Mouse (Mus musculus) spleen, embryonic (tissue): ENCODE results near the gene Unc79.

Experiments used
- CTCF ChIA-PET: fragments of 350-600 bp; sonication (Branson Sonifier 250); formaldehyde crosslinking; loops from one replicate; lab custom pipeline; 2022; lab: Charles Lee

Gene Unc79

DNA sequence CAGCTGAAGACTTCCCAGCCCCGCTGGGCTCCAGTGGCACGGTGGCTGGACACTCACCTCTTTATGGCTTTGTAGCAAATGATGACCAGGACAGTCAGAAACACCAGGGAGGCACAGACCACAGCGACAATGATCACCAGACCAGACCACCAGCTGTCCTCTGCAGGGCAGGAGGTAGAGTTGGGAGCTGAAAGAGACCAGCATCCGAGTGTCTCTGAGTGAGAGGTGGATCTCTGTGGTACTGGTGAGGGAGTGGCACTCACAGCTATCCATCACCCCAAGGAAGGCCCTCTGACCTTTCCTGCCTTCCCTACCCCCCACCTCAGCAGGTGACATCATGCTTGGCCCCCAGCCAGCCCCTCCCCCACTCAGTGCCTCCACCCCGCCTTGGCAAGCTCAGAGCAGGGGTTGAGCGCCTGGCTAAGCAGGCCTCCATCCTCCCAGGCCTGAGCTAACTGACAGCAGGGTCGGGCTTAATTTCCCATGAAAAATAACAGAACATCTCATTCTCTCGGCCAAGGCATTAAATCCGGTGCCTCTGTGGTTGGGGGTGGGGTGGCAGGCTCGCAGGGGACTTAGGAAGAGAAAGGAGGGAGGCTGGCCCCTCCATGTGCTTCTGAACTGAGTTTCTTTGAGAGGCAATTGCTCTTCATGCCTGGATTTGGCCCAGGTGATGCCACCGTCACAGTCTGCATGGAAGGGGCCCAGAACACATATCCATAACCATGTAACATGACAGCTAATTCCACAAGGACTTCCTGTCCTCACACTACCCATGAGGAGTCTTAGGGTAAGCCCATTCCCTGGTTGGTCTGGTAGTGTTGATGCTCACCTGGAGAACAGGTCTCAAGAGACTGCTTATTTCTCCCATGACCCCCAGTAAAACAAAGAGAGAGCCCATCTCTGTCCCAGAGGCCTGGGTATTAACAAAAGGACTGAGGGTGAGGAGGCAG is 254.2 kb downstream of the Unc79 start:
- CTCF ChIA-PET = no interaction called here

DNA sequence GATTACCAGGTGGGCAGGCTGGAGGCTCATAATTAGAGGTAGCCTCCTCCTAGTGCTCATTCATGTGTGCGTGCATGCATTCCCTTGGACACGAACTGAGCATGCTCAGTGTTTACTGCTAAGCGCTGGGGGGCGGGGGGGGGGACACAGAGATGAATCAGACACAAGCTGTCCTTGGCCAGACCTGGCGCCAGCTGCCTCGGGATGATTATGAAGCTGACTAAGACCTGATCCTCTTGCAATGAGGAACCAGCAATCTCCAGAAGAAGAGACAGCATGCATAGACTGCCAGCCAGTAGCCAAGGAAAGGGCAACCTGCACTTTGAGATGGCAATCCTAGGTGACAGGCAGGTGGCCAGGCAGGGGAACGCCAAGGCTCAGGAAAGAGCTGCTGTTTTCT is 256.9 kb downstream of the Unc79 start:
- CTCF ChIA-PET = no interaction called here

DNA sequence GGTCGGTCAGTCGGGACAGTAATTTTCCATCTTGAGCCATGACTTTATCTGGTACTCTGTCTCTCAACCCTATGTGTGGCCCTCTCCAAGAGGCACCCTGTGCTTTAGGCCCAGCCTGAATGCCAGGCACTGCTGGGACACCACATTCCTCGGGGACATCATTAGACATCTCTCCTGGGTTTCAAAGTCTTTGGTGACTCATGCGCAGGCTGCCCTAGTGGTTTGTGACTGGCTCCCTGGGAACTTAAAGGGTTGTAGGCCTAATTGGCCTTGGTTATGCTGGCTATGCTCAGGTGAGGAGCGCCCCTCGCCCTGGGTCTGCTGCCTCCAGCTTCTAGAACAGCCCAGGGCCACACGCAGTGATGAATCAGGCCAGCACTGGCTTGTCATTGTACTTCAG is 260.9 kb downstream of the Unc79 start:
- CTCF ChIA-PET = no interaction called here

DNA sequence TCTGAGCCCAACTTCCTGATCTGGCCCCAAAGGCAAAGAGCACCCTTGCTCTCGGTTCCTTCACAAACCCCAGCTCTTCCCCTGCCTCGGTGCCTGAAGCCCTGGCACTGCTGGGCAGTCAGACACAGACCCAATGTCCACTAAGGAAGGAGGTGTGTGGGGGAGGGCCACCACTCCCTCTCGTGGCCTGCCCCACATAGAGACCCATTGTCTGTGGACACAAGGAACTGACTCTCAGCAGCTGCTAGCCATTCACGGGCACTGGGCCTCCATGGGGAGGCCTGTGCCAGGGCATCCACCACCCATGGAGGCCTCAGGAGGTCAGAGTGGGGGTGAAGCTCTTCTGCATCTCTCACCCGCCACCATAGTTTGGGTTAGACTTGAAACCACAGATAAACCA is 262.4 kb downstream of the Unc79 start:
- CTCF ChIA-PET = no interaction called here

DNA sequence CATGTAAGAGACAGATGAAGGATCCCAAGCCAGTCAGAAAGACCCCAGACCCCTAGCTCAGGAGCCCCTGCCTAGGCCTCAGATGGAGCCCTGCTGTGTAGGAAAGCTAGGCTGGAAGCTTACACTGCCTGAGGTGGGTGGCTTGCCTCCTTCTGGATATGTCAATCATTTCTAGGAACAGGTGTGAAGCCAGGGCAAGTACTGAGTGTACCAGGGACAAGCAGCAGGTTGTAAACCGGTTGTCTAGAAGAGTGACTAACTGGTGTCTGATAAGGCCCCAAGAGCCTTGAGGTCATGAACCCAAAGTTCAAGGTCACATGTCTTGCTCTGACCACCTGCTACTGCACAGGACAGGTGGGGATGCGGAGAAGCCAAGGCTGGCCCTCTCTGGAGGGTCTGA is 264.9 kb downstream of the Unc79 start:
- CTCF ChIA-PET = no interaction called here

DNA sequence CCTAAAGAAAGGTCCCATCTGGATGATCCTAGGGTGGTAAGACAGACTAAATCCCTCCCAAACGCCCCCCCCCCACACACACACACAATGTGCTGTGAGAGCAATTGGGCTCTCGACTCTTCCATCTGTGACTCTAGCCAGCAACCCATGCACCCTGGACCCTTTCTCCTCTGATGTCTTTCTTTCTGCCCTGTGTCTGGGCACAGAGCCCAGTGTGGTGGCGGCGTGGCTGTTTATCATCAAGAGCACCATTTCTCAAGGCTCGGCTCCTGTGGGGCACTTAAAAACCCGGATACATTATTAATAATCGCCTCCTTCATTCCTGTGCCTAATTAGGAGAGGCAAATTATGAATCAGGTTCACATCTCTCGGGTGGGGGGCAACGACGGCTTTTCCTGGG is 265.6 kb downstream of the Unc79 start:
- CTCF ChIA-PET = no interaction called here

DNA sequence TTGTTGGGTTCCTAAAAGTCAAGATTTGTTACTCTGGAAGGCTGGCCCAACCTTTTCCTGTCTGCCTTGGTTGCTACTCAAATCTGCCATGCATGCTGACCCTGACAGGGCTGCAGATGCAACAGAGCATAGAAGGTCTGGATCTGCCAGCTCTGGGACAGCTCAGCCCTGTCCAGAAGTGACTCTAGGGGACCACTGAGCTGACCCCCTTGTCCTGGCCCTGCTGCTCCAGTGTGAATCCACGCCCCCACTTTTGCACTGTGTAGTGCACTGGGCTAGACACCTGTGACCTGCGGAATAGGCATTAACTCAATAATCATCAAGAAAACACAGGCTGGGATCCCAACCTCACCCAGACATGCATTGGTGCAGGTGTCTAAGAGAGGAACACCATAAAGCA is 266.1 kb downstream of the Unc79 start:
- CTCF ChIA-PET = no interaction called here

DNA sequence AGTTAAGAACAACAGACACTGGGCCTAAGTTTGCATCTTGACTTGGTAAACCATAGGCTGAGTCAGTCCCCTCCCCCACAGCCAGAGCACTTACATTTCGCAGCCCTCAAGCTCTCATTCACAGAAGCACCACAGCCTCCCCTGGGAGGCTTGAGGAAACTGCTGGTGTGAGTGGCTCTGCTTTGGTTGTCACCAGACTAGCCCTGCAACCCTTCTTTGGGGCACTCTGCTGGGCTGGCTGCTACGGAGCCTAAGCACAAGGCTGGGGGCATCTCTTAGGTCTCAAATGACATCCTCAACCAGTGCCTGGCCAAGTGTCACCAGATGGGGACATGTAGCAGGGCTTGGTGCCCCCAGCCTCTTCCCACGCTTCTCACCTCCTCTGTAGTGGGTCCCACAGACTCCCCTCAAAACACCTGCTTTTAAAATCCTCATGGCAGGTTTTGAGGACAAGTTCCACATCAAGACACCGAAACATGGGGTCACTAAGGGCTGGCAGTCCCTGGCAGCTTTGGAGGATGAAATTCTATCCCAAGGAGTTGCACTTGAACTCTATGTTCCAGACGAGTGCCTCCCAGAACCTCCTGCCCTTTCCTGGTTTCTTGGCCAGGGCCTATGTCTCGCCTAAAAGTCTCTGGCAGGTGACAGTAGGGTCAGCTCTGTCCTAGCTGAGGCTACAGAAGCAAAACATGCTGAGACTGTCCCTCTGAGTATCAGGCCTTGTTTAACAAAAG is 267.4 kb downstream of the Unc79 start:
- CTCF ChIA-PET = no interaction called here

DNA sequence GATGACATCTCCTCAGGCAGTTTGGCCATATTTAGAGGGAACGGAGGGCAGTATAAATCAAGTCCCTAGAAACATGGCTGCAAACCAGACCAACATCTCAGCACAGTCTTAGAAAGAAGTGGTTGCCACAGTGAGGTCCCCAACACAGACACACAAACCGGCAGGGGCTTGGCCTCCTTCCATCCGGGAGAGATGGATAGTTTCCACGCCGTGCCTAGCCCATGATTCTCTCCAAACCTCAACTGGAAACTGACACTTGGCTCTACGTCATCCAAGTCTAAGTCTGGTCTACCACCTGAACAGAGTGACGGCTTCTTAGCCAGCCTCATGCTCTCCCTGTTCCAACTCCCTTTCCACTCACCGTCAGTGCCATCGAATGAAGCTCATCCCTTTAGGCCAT is 275.0 kb downstream of the Unc79 start:
- CTCF ChIA-PET = no interaction called here

DNA sequence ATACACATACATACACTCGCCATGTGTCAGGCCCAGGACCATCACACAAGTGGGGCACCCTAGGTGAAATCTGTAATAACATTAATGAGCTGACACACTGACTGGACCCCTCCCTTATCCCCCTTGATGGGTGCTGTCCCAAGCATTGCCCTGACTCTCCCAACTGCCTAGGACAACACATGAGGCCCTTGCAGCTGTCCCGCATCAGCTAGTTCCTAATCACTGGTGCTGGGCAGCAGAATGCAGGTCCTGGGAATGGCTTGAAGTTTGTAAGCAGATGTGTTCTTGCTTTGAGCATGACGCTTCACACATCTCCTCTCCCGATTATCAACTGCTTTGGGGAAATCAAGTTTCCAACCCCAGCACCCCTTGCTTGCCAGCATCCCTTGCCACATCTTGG is 277.5 kb downstream of the Unc79 start:
- CTCF ChIA-PET = no interaction called here

DNA sequence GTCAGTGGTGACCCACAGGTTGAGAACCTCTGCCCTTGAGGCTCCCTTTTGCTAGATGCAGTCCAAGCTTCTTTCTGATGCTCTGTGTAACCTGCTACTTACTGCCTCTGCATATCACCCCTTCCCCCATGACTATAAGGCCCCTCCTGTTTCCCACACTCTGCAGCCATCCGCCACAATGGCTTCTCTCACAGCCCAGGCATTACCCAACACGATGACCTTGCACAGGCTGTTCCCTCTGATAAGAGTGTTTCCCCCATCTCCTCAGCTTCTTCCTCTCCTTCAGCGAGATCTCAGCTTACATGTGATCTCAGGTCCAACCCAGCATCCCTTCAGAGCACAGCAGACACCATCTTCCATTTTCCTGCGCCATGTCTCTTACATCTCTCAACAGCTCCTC is 280.4 kb downstream of the Unc79 start:
- CTCF ChIA-PET = no interaction called here
